Mouse (Mus musculus): ENCODE results near the gene Slc4a2. TPM values are rescaled to one million over a fixed set of nuclear protein-coding genes. Genes with fewer than 3 reads are reported as not detected.

Gene Slc4a2
- polyA plus RNA-seq, 1 experiment, result 2.5 TPM

DNA sequence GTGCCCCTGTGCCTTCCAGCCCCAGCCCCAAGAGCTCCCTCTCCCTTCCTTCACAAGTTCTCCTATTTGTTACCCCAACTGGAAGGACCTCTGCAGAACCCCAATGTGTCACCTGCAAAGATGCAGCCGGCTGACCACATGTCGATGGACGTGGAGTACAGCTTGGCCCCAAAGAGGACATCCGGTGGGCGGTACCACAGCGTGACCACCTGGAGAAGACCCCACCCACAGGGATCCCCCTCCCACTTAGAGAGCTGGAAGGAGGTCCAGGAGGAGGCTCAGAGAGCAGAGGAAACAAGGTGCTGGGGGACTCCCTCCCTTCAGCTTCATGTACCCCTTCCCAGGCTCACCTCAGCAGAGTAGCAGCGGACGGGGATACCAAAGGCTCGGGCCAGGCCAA lies 3.3 kb upstream of the Slc4a2 start:
- TF ChIP-seq TAL1 (IDR thresholded peaks at IDR 0.05; ENCODE audit: low read length) (no peak), GATA1 (IDR thresholded peaks at IDR 0.05; ENCODE audit: low read length) (no peak)
- H3K4me1 ChIP-seq (ENCODE audit: control insufficient read depth), result peaks cover 30% of the 10 kb centered on the region
- no peak overlapping the region for H3K4me3 ChIP-seq (replicated peaks)
- H3K9me3 ChIP-seq (ENCODE audit: control insufficient read depth, low read length), result no peaks in the 10 kb centered on the region
- H3K36me3 ChIP-seq (ENCODE audit: control insufficient read depth), result peaks cover 12% of the 10 kb centered on the region
- H3K27me3 ChIP-seq (ENCODE audit: control insufficient read depth), result peaks cover 3% of the 10 kb centered on the region; the same call in 1 of the 2 replicates

DNA sequence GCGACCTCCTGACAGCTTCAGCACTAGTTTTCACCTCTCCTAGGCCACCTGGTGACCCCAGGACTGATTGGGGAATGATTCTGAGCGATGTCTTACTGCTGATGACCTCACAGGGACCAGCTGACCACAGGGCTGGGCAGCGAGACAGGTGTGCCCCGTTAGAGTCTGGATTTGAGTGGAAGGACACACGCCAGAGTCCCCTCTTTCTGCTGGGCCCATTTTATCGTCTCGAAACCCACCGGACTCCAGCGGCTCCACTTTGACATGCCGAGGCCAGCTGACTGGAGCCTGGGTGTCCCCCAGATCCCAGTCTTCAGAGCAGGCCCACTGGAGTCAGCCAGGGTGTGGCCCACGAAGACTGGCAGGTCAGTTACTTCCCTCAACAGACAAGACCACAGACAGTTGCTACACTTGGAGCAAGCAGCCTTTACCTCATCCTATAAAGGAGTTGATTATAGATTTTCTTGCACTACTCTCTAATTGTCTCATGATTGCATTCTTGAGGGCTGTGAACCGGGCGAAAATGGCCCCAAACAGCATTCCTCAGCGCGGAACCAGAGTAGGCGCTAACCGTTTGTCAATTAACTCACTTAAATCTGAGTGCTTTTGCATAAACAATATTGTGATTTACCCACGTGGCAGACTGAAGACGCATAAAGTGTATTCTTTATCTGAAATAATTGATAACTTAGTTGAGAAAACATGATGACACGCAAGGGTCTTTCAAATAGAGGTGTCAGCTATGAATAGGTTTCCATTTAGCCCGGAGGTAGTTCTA lies 556 bp downstream of the Slc4a2 start:
- no peaks in the 10 kb centered on the region for H3K9me3 ChIP-seq (ENCODE audit: control insufficient read depth, low read length)
- peaks cover 26% of the 10 kb centered on the region for H3K27me3 ChIP-seq (ENCODE audit: control insufficient read depth)
- TF ChIP-seq GATA1 (IDR thresholded peaks at IDR 0.05; ENCODE audit: low read length) (no peak), TAL1 (IDR thresholded peaks at IDR 0.05; ENCODE audit: low read length) (no peak)
- H3K36me3 ChIP-seq (ENCODE audit: control insufficient read depth), result peaks cover 11% of the 10 kb centered on the region
- peaks cover 56% of the 10 kb centered on the region for H3K4me1 ChIP-seq (ENCODE audit: control insufficient read depth)
- H3K4me3 ChIP-seq (replicated peaks), result peak overlapping the region; percentile 83

DNA sequence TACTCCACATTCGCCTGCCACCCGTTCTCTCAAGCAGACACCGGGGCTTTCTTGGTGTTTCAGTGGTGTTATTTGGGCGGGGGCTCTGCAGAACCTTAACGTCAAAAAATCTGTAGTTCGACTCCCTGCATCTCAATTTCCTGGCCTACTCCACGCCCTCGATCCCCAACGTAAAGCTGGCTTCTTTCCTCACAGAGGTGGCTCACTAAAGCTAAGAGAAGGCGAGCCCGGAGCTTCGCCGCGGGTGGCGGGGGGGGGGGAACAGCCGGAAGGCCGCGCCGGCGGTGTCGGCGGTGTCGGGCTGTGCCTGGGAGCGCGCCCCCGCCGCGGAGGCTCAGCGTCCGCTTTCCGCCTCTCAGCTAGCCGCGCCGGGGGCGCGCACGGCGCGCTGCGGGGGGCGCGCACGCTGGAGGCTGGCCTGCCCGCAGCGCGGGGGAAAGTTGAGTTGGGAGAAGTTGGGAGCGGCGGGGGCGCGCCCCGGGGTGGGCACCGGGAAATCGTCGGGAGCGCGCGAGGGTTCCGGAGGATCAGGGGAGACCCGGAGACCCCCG lies 1.3 kb downstream of the Slc4a2 start:
- peaks cover 56% of the 10 kb centered on the region for H3K4me1 ChIP-seq (ENCODE audit: control insufficient read depth)
- no peaks in the 10 kb centered on the region for H3K9me3 ChIP-seq (ENCODE audit: control insufficient read depth, low read length)
- no peak for TF ChIP-seq TAL1 (IDR thresholded peaks at IDR 0.05; ENCODE audit: low read length)
- peaks cover 26% of the 10 kb centered on the region for H3K27me3 ChIP-seq (ENCODE audit: control insufficient read depth)
- H3K36me3 ChIP-seq (ENCODE audit: control insufficient read depth), result peaks cover 11% of the 10 kb centered on the region
- H3K4me3 ChIP-seq (replicated peaks), result peak overlapping the region; percentile 83

DNA sequence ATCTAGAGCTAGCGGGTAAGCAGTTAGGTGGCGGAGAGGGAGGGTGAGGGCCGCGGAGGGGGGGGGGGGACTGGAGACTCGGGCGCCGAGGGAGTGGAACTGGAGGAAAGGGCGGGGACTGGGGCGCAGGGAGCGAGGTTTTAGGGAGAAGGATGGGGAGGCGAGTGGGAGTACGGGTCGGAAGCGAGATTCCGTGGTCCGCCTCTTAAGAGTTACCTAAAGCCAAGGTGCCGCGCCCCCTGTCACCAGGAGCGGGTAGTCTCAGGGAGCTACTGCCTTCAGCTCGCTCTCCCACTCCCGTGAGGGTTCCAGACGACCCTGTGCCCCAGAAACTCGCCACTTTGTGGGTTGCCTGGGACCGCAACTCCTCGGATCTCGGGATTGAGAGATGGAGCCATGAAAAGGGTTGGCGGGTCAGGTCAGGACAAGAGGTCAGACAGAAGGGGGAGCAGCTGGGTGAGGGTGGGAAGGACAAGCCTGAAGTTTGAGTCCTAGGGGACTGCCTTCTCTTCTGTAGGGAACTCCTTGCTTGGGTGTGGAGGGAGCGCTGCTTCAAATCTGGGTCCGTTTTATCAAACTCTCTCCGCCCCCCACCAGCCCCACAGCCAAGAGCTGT lies 1.9 kb downstream of the Slc4a2 start:
- H3K27me3 ChIP-seq (ENCODE audit: control insufficient read depth), result peaks cover 26% of the 10 kb centered on the region
- peak overlapping the region; percentile 83 for H3K4me3 ChIP-seq (replicated peaks)
- no peaks in the 10 kb centered on the region for H3K9me3 ChIP-seq (ENCODE audit: control insufficient read depth, low read length)
- peaks cover 12% of the 10 kb centered on the region for H3K36me3 ChIP-seq (ENCODE audit: control insufficient read depth)
- TF ChIP-seq TAL1 (IDR thresholded peaks at IDR 0.05; ENCODE audit: low read length) (no peak), GATA1 (IDR thresholded peaks at IDR 0.05; ENCODE audit: low read length) (no peak)
- H3K4me1 ChIP-seq (ENCODE audit: control insufficient read depth), result peaks cover 56% of the 10 kb centered on the region

DNA sequence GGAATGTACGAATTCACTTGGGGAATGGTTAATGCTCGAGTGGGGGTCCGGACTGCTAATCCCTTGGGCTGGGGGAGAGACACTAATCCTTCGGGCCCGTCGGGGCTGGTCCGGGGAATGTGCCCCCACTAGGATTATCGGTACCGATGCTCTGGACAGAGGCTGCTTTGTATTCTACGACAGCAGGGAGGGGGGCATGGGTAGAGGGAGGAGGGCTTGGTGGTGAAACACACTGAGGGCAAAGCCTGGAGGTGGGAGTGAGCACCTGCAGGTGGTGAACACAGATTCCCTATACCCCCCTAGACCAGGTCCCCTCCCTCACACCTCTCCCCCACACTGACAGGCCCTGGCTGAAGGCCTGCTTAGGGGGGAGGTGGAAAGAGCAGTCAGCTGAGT lies 2.4 kb downstream of the Slc4a2 start:
- H3K4me3 ChIP-seq (replicated peaks), result peak overlapping the region; percentile 83
- no peaks in the 10 kb centered on the region for H3K9me3 ChIP-seq (ENCODE audit: control insufficient read depth, low read length)
- H3K27me3 ChIP-seq (ENCODE audit: control insufficient read depth), result peaks cover 26% of the 10 kb centered on the region
- peaks cover 17% of the 10 kb centered on the region for H3K36me3 ChIP-seq (ENCODE audit: control insufficient read depth)
- TF ChIP-seq GATA1 (IDR thresholded peaks at IDR 0.05; ENCODE audit: low read length) (no peak), TAL1 (IDR thresholded peaks at IDR 0.05; ENCODE audit: low read length) (no peak)
- H3K4me1 ChIP-seq (ENCODE audit: control insufficient read depth), result peaks cover 56% of the 10 kb centered on the region

DNA sequence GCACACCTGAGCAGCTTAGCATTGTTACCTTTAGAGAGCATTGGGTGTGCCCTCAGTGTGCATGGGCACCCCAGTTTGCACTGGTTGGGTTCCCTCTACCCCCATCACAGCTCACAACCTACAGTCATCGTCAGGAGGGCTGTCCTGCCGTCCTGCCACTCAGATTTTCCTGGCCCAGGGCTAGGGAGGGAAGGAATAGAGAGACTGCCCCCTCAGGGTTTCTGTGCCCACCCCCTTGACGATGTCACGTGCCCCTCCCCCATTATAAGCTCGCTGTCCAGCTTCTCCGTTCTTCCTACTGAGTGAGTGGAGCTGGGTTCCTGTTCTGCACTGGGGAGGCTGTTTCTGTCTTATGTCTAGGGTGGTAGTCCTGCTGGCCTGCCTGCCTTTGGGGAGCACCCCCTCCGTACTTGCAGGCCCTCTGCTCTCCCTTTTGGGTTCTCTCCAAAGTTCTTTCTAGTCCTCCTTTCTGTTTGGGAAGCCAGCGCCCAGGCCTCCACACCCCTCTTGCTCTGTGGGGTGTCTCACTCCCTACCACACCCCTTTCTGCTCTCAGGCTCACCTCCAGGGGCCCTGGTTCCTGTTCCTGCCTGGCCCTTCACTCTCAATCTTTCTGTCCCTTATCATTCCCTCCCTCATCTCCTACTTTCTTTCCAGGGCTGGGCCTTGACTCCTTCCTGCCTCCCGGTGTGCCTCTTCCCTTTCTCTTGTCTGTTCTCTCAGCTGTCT lies 3.1 kb downstream of the Slc4a2 start:
- peaks cover 56% of the 10 kb centered on the region for H3K4me1 ChIP-seq (ENCODE audit: control insufficient read depth)
- peak overlapping the region; percentile 83 for H3K4me3 ChIP-seq (replicated peaks)
- H3K36me3 ChIP-seq (ENCODE audit: control insufficient read depth), result peaks cover 24% of the 10 kb centered on the region
- H3K27me3 ChIP-seq (ENCODE audit: control insufficient read depth), result peaks cover 26% of the 10 kb centered on the region
- TF ChIP-seq TAL1 (IDR thresholded peaks at IDR 0.05; ENCODE audit: low read length) (no peak), GATA1 (IDR thresholded peaks at IDR 0.05; ENCODE audit: low read length) (no peak)
- H3K9me3 ChIP-seq (ENCODE audit: control insufficient read depth, low read length), result no peaks in the 10 kb centered on the region

DNA sequence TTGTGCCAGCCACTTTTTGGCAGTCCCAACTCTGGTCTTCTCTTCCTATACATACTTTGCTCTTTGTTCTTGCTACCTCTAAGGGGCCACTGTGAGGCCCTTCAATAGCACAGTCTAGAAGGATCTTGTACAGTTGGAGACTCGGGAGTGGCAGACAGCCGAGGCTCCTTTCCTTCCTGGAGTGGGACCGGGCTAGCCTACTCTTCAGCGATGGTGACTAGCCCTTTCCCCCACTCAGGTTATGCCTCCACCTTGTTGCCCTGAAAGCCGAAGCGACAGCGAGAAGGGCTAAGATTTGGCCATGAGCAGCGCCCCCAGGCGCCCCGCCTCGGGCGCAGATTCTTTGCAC lies 3.6 kb downstream of the Slc4a2 start:
- Histone ChIP-seq H3K36me3 (ENCODE audit: control insufficient read depth) (peaks cover 30% of the 10 kb centered on the region), H3K9me3 (ENCODE audit: control insufficient read depth, low read length) (no peaks in the 10 kb centered on the region), H3K4me3 (replicated peaks) (no peak overlapping the region), H3K27me3 (ENCODE audit: control insufficient read depth) (peaks cover 26% of the 10 kb centered on the region), H3K4me1 (ENCODE audit: control insufficient read depth) (peaks cover 56% of the 10 kb centered on the region)
- no peak for TF ChIP-seq TAL1 (IDR thresholded peaks at IDR 0.05; ENCODE audit: low read length)

DNA sequence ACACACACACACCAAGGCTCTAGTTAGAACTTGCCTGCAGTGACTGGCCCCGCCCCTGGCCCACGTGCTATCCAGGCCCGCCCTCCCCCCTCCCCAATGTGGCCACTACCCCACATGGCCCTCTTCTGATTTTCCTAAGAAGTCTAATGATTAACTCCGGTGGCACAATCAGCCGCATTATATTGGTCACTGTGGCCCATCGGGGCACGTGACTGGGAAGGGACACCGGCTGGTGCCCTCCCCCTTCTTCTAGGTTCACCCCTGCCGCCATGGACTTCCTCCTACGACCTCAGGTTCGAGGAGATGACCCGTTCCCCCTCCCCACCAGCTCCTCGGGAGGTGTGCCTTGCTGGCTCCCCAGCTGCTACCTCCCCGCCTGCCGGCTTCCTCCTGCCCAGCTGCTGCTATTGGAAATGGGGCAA lies 4.4 kb downstream of the Slc4a2 start:
- H3K4me1 ChIP-seq (ENCODE audit: control insufficient read depth), result peaks cover 50% of the 10 kb centered on the region

DNA sequence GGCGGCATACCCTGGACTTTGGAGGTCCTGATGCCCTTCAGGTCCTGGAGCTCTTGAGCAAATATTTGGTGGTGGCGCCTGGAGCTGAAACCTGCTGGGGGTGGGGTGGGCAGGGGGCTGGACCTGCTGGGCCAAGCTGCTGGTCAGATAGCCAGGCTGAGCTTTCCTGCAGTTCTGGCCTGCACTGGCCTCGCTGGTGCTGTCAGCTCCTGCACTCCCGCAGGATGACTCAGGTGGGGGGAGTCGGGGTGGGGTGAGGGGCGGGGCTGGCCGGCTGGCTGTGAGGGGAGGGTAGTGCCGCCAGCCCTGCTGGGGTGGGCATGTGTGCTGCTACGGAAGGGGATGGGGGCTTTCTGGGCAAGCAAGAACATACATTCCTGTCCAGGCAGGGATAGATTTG lies 5.0 kb downstream of the Slc4a2 start:
- H3K27me3 ChIP-seq (ENCODE audit: control insufficient read depth), result peaks cover 26% of the 10 kb centered on the region
- peaks cover 45% of the 10 kb centered on the region for H3K4me1 ChIP-seq (ENCODE audit: control insufficient read depth)
- no peaks in the 10 kb centered on the region for H3K9me3 ChIP-seq (ENCODE audit: control insufficient read depth, low read length)
- H3K4me3 ChIP-seq (replicated peaks), result peak overlapping the region; percentile 39
- peaks cover 40% of the 10 kb centered on the region for H3K36me3 ChIP-seq (ENCODE audit: control insufficient read depth)
- TF ChIP-seq TAL1 (IDR thresholded peaks at IDR 0.05; ENCODE audit: low read length) (no peak), GATA1 (IDR thresholded peaks at IDR 0.05; ENCODE audit: low read length) (no peak)

More for the DNA sequence above, 4.4 kb downstream of the Slc4a2 start:
- H3K27me3 ChIP-seq (ENCODE audit: control insufficient read depth), result peaks cover 26% of the 10 kb centered on the region
- H3K36me3 ChIP-seq (ENCODE audit: control insufficient read depth), result peaks cover 36% of the 10 kb centered on the region
- H3K9me3 ChIP-seq (ENCODE audit: control insufficient read depth, low read length), result no peaks in the 10 kb centered on the region
- peak overlapping the region; percentile 39 for H3K4me3 ChIP-seq (replicated peaks)
- TF ChIP-seq TAL1 (IDR thresholded peaks at IDR 0.05; ENCODE audit: low read length) (no peak), GATA1 (IDR thresholded peaks at IDR 0.05; ENCODE audit: low read length) (no peak)

Measured in erythroblast, embryonic 14.5 days (primary cell).